Mouse (Mus musculus): Measurements from ENCODE around the gene Spen. TPM values are rescaled to one million over a fixed set of nuclear protein-coding genes. Genes with fewer than 3 reads are reported as not detected.

The Spen gene
- polyA plus RNA-seq, 1 experiment from 2014 or later, result 10.1 TPM

DNA sequence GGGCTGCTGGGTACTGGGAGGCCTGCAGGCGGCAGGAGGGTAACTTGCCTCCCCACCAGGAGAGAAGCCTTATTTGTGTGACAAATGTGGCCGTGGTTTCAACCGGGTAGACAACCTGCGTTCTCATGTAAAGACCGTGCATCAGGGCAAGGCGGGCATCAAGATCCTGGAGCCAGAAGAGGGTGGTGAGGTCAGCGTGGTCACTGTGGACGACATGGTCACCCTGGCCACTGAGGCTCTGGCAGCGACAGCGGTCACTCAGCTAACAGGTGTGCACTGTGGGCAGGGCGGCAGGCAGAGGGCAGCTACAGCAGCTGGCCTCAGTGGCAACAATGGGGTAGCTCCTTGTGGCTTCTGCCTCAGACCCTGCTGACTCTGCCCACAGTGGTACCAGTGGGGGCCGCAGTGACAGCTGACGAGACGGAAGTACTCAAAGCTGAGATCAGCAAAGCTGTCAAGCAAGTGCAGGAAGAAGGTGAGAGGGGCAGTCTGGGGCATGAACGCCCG, 72.1 kb downstream of the Spen start:
- no peak overlapping the region for H3K4me2 ChIP-seq (ENCODE audit: low read length)
- H3K9ac ChIP-seq (ENCODE audit: low read depth, low read length), result no peak overlapping the region
- 88% methylated on average over 16 of the region's 16 CpGs for WGBS
- peaks cover 68% of the 10 kb centered on the region for H3K36me3 ChIP-seq (ENCODE audit: control insufficient read depth, insufficient read depth, low read length)
- no peaks in the 10 kb centered on the region for H3K4me1 ChIP-seq (ENCODE audit: control insufficient read depth, insufficient read depth, low read depth, low read length)
- no peaks in the 10 kb centered on the region for H3K27me3 ChIP-seq (replicated peaks; ENCODE audit: control insufficient read depth, insufficient read depth, low read length)
- no peak for ATAC-seq
- H3K9me3 ChIP-seq (ENCODE audit: control insufficient read depth, low read length), result no peaks in the 10 kb centered on the region
- H3K27ac ChIP-seq (ENCODE audit: low read depth, low read length), result no peak overlapping the region
- H3K4me3 ChIP-seq (ENCODE audit: low read length), result no peak overlapping the region

DNA sequence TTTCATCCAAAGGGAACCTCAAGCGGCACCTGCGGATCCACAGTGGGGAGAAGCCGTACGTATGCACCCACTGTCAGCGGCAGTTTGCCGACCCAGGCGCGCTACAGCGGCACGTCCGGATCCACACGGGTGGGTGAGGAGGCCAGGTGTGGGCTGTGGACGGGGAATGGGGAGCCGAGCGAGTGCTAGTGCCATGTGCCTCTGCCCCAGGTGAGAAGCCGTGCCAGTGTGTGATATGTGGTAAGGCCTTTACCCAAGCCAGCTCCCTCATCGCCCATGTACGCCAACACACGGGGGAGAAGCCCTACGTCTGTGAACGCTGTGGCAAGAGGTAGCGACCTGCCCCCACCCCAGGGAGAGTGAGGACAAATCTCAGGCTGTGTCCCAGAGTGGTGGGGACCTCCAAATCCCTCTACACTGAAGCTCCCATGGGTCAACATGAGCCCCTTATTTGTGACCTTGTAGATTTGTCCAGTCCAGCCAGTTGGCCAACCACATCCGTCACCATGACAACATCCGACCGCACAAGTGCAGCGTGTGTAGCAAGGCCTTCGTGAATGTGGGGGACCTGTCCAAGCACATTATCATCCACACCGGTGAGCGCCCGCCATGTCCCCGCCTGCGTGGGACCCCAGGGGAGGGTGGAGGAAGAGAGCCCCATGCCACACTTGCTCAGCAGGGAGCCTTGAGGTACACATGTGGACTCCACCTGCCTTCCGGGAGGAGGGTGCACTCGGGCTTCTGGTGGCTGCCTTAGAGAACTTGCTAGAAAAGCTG, 72.7 kb downstream of the Spen start:
- no peak overlapping the region for H3K9ac ChIP-seq (ENCODE audit: low read depth, low read length)
- H3K27me3 ChIP-seq (replicated peaks; ENCODE audit: control insufficient read depth, insufficient read depth, low read length), result no peaks in the 10 kb centered on the region
- no peaks in the 10 kb centered on the region; the same call in 1 of the 2 replicates for H3K4me1 ChIP-seq (ENCODE audit: control insufficient read depth, insufficient read depth, low read depth, low read length)
- H3K36me3 ChIP-seq (ENCODE audit: control insufficient read depth, insufficient read depth, low read length), result peaks cover 62% of the 10 kb centered on the region
- no peak overlapping the region for H3K4me3 ChIP-seq (ENCODE audit: low read length)
- 87% methylated on average over 34 of the region's 34 CpGs for WGBS
- H3K27ac ChIP-seq (ENCODE audit: low read depth, low read length), result no peak overlapping the region
- H3K9me3 ChIP-seq (ENCODE audit: control insufficient read depth, low read length), result no peaks in the 10 kb centered on the region
- ATAC-seq, result no peak
- H3K4me2 ChIP-seq (ENCODE audit: low read length), result no peak overlapping the region

DNA sequence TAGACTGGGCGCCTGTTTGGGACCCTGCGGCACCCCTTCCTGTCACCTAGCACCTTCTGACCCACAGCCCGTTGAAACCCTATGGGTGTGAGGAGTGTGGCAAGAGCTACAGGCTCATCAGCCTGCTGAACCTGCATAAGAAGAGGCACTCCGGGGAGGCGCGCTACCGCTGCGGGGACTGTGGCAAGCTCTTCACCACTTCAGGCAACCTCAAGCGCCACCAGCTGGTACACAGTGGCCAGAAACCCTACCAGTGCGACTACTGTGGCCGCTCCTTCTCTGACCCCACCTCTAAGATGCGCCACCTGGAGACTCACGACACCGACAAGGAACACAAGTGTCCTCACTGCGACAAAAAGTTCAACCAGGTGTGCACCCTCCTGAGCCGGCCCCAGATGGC, 73.7 kb downstream of the Spen start:
- Histone ChIP-seq H3K4me3 (ENCODE audit: low read length) (no peak overlapping the region), H3K36me3 (ENCODE audit: control insufficient read depth, insufficient read depth, low read length) (peaks cover 57% of the 10 kb centered on the region), H3K27me3 (replicated peaks; ENCODE audit: control insufficient read depth, insufficient read depth, low read length) (no peaks in the 10 kb centered on the region), H3K9ac (ENCODE audit: low read depth, low read length) (no peak overlapping the region), H3K27ac (ENCODE audit: low read depth, low read length) (no peak overlapping the region), H3K4me2 (ENCODE audit: low read length) (no peak overlapping the region), H3K4me1 (ENCODE audit: control insufficient read depth, insufficient read depth, low read depth, low read length) (no peaks in the 10 kb centered on the region; the same call in 1 of the 2 replicates), H3K9me3 (ENCODE audit: control insufficient read depth, low read length) (no peaks in the 10 kb centered on the region)
- WGBS, result 71% methylated on average over 16 of the region's 16 CpGs
- no peak for ATAC-seq

DNA sequence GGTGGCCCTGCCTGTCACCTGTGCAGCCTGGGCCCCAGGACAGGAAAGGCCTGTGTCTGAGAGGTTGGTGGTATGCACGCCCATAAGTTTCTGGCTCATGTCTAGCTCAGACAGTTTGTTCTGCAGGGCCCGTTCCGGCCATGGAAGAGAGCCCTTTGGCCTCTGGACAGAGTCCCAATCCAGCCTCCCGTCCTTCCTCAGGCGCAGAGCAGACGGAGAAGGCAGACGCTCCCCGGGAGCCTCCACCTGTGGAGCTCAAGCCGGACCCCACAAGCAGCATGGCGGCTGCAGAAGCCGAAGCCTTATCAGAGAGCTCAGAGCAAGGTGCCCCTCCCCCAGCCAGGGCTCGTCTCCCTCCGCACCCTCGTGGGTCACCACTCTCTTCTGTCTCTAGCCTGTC, 74.9 kb downstream of the Spen start:
- H3K27ac ChIP-seq (ENCODE audit: low read depth, low read length), result no peak overlapping the region
- no peak overlapping the region for H3K9ac ChIP-seq (ENCODE audit: low read depth, low read length)
- H3K4me2 ChIP-seq (ENCODE audit: low read length), result no peak overlapping the region
- no peaks in the 10 kb centered on the region for H3K27me3 ChIP-seq (replicated peaks; ENCODE audit: control insufficient read depth, insufficient read depth, low read length)
- peaks cover 45% of the 10 kb centered on the region for H3K36me3 ChIP-seq (ENCODE audit: control insufficient read depth, insufficient read depth, low read length)
- H3K4me1 ChIP-seq (ENCODE audit: control insufficient read depth, insufficient read depth, low read depth, low read length), result peaks cover under 1% of the 10 kb centered on the region; the same call in 1 of the 2 replicates
- ATAC-seq, result no peak
- no peaks in the 10 kb centered on the region for H3K9me3 ChIP-seq (ENCODE audit: control insufficient read depth, low read length)
- 80% methylated on average over 14 of the region's 14 CpGs for WGBS
- no peak overlapping the region for H3K4me3 ChIP-seq (ENCODE audit: low read length)

DNA sequence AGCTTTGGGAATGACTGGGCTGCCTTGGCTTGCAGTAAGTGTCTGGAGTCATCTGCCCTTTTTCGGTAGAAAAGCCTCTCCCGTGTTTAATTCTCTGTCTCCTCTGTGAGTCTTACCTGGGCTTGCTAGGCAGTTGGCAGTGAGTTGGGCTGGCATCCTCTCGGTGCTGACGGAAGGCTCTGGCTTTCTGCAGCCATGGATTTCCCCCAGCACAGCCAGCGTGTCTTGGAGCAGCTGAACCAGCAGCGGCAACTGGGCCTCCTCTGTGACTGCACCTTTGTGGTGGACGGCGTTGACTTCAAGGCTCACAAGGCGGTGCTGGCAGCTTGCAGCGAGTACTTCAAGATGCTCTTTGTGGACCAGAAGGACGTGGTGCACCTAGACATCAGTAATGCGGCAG, 76.8 kb downstream of the Spen start:
- Histone ChIP-seq H3K4me2 (ENCODE audit: low read length) (no peak overlapping the region), H3K4me3 (ENCODE audit: low read length) (no peak overlapping the region), H3K27me3 (replicated peaks; ENCODE audit: control insufficient read depth, insufficient read depth, low read length) (no peaks in the 10 kb centered on the region), H3K9me3 (ENCODE audit: control insufficient read depth, low read length) (no peaks in the 10 kb centered on the region), H3K36me3 (ENCODE audit: control insufficient read depth, insufficient read depth, low read length) (peaks cover 31% of the 10 kb centered on the region), H3K4me1 (ENCODE audit: control insufficient read depth, insufficient read depth, low read depth, low read length) (peaks cover 6% of the 10 kb centered on the region; the same call in 1 of the 2 replicates), H3K9ac (ENCODE audit: low read depth, low read length) (no peak overlapping the region), H3K27ac (ENCODE audit: low read depth, low read length) (no peak overlapping the region)
- WGBS, result 88% methylated on average over 12 of the region's 12 CpGs
- no peak for ATAC-seq

DNA sequence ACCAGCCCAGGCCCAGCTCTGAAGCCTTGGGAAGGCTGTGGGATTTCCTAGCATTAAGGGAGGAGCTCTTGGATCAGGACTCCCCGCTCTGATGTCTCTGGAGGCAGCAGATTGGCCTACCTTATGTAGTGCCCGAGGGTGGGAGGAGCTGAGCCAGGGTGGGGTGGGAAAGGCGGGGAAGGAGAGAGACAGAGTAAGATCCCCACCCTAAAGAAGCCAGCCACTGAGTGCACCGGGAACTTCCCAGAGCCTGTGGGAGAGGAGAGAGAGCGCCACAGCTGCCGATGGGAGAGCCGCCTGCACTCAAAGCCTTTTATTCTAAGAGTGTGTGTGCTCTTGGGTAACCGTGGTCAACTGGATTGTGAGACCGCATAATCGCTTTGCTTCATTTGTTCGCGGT, 77.3 kb downstream of the Spen start:
- H3K4me1 ChIP-seq (ENCODE audit: control insufficient read depth, insufficient read depth, low read depth, low read length), result peaks cover 6% of the 10 kb centered on the region; the same call in 1 of the 2 replicates
- no peak overlapping the region for H3K27ac ChIP-seq (ENCODE audit: low read depth, low read length)
- no peak overlapping the region for H3K4me2 ChIP-seq (ENCODE audit: low read length)
- no peak overlapping the region for H3K9ac ChIP-seq (ENCODE audit: low read depth, low read length)
- no peaks in the 10 kb centered on the region for H3K27me3 ChIP-seq (replicated peaks; ENCODE audit: control insufficient read depth, insufficient read depth, low read length)
- 33% methylated on average over 12 of the region's 12 CpGs for WGBS
- H3K36me3 ChIP-seq (ENCODE audit: control insufficient read depth, insufficient read depth, low read length), result peaks cover 26% of the 10 kb centered on the region
- H3K9me3 ChIP-seq (ENCODE audit: control insufficient read depth, low read length), result no peaks in the 10 kb centered on the region
- H3K4me3 ChIP-seq (ENCODE audit: low read length), result no peak overlapping the region
- no peak for ATAC-seq

DNA sequence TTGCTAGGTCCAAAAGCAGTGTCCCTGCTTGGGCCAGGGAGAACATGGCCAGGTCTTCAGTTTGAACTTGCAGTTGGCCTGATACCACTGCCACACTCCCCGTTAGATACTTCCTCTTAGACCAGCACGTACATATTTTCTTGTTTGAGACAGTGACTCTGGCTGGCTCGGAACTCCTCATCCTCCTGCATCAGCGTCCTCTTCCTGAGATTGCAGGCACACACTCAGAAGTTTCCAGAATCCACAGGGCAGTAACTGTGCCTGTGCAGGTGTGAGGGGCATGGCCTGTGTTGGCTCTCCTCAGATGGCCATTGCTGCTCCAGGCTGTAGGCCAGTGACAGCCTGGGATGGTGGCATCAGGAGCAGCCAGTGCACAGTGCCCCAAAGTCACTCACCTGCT, 77.9 kb downstream of the Spen start:
- Histone ChIP-seq H3K4me1 (ENCODE audit: control insufficient read depth, insufficient read depth, low read depth, low read length) (peaks cover 7% of the 10 kb centered on the region; the same call in 1 of the 2 replicates), H3K9ac (ENCODE audit: low read depth, low read length) (no peak overlapping the region), H3K9me3 (ENCODE audit: control insufficient read depth, low read length) (no peaks in the 10 kb centered on the region), H3K4me3 (ENCODE audit: low read length) (no peak overlapping the region), H3K27me3 (replicated peaks; ENCODE audit: control insufficient read depth, insufficient read depth, low read length) (no peaks in the 10 kb centered on the region), H3K27ac (ENCODE audit: low read depth, low read length) (no peak overlapping the region), H3K4me2 (ENCODE audit: low read length) (no peak overlapping the region), H3K36me3 (ENCODE audit: control insufficient read depth, insufficient read depth, low read length) (peaks cover 20% of the 10 kb centered on the region)
- ATAC-seq, result no peak
- WGBS, result 94% methylated on average over 4 of the region's 4 CpGs

DNA sequence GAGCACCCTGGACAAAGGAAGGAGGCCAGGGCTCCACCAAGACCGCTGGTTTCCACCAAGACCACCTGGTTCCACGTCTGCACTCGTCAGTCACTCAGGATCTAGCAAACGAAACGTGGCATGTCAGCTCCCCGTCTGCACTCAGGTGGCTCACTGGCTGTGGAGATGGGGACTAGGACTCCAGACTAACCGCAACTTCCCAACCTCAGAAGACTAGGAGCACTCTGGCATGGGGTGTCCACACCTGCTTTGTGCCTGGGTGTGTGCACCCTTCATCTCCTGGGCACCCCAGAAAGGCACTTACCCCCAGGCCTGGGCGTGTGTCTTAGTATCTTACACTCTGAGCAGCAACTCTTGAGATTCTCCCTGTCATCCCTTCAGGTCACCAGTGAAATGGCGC, 78.6 kb downstream of the Spen start:
- Histone ChIP-seq H3K9me3 (ENCODE audit: control insufficient read depth, low read length) (no peaks in the 10 kb centered on the region), H3K4me3 (ENCODE audit: low read length) (no peak overlapping the region), H3K4me2 (ENCODE audit: low read length) (no peak overlapping the region), H3K27ac (ENCODE audit: low read depth, low read length) (no peak overlapping the region), H3K9ac (ENCODE audit: low read depth, low read length) (no peak overlapping the region), H3K36me3 (ENCODE audit: control insufficient read depth, insufficient read depth, low read length) (peaks cover 14% of the 10 kb centered on the region), H3K27me3 (replicated peaks; ENCODE audit: control insufficient read depth, insufficient read depth, low read length) (no peaks in the 10 kb centered on the region), H3K4me1 (ENCODE audit: control insufficient read depth, insufficient read depth, low read depth, low read length) (peaks cover 10% of the 10 kb centered on the region; the same call in 1 of the 2 replicates)
- no peak for ATAC-seq
- 88% methylated on average over 9 of the region's 9 CpGs for WGBS

DNA sequence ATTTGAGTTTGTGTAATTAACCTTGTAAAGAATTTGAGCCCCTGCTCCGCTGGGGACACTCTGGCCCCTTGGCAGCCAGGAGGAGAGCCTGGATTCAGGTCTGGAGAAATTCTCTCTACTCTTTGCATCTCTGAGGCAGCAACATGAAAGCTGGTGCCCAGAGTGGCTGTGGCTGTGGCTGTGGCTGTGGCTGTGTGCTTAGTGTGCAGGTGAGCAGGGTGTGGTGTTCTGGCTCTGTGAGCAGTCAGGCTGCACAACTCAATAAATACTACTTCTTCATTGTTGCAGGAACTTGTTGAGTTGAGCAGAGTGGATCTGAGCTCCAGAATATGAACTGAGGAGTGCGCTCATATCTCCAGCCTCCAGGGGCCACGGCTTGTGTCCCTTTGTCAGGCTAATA, 79.5 kb downstream of the Spen start:
- no peak overlapping the region for H3K4me2 ChIP-seq (ENCODE audit: low read length)
- peaks cover 12% of the 10 kb centered on the region; the same call in 1 of the 2 replicates for H3K4me1 ChIP-seq (ENCODE audit: control insufficient read depth, insufficient read depth, low read depth, low read length)
- 65% methylated on average over 3 of the region's 3 CpGs for WGBS
- no peak overlapping the region for H3K27ac ChIP-seq (ENCODE audit: low read depth, low read length)
- no peaks in the 10 kb centered on the region for H3K27me3 ChIP-seq (replicated peaks; ENCODE audit: control insufficient read depth, insufficient read depth, low read length)
- ATAC-seq, result no peak
- no peaks in the 10 kb centered on the region for H3K9me3 ChIP-seq (ENCODE audit: control insufficient read depth, low read length)
- H3K36me3 ChIP-seq (ENCODE audit: control insufficient read depth, insufficient read depth, low read length), result peaks cover 5% of the 10 kb centered on the region; the same call in 1 of the 2 replicates
- H3K9ac ChIP-seq (ENCODE audit: low read depth, low read length), result no peak overlapping the region
- no peak overlapping the region for H3K4me3 ChIP-seq (ENCODE audit: low read length)

Data from hindbrain, embryonic 16.5 days (tissue).